Mouse (Mus musculus): ENCODE data around the gene Uckl1. TPM values are rescaled to one million over a fixed set of nuclear protein-coding genes. Genes with fewer than 3 reads are reported as not detected.

Gene Uckl1
- polyA plus RNA-seq, 1 experiment from 2014 or later = 69.8 TPM

GRCm38 (mm10) chr2:181598454-181599351 is 14.0 kb upstream of the Uckl1 start, which contains the start of gene Samd10:
TSS of gene Samd10 (minus strand) at chr2:181599212.
- no peaks in the 10 kb centered on the region for H3K36me3 ChIP-seq (ENCODE audit: control insufficient read depth, insufficient read depth)
- H3K4me3 ChIP-seq (replicated peaks; ENCODE audit: low read length) = peak within 1 kb of the TSS; percentile 61
- under 1% methylated on average over 71 of the region's 71 CpGs for WGBS
- peak within 1 kb of the TSS; percentile 95 for H3K9ac ChIP-seq (replicated peaks; ENCODE audit: low read depth, low read length)
- no peaks in the 10 kb centered on the region for H3K9me3 ChIP-seq (ENCODE audit: control insufficient read depth, low read length)
- no peaks in the 10 kb centered on the region for H3K27me3 ChIP-seq (replicated peaks; ENCODE audit: control insufficient read depth, insufficient read depth, low read length)
- H3K4me1 ChIP-seq (replicated peaks; ENCODE audit: control insufficient read depth, insufficient read depth, low read length) = peaks cover 33% of the 10 kb centered on the region
- peak; percentile 29 for ATAC-seq
- H3K4me2 ChIP-seq (ENCODE audit: low read length) = peak within 1 kb of the TSS; percentile 85
- peak within 1 kb of the TSS; percentile 83 for H3K27ac ChIP-seq (ENCODE audit: low read length)

DNA sequence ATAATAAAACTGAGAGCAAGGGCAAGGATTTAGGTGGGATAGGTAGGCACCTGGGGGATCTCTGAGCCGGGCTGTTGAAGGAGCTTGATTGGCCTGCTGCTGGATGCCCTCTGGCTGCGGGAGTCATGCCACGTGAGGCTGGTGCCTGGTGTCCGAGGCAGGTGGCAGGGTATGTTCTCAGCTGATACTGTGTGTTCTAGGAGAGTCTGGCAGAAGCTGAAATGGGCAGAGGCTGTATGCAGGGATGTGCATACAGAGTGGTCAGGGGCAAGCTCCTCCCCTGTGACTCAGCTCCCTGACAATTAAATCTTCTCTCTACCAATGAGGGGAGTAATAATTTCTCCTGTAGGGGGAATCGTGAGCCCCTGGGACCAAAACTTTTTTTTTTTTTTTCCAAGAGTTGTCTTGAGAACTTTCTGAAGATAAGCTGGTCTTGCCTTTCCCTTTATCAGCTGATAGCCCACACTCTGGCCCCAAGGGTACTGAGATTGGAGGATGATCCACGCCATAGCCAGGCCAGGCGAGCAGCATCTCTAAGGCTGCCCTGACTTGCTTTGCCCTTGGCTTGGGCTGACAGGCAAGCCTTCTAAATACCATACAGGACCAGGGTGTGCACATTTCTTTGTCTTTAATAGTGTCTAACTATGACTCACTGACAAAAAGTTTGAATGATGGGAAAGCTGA is 12.8 kb upstream of the Uckl1 start:
- WGBS = 69% methylated on average over 7 of the region's 7 CpGs
- no peak overlapping the region for H3K9ac ChIP-seq (replicated peaks; ENCODE audit: low read depth, low read length)

DNA sequence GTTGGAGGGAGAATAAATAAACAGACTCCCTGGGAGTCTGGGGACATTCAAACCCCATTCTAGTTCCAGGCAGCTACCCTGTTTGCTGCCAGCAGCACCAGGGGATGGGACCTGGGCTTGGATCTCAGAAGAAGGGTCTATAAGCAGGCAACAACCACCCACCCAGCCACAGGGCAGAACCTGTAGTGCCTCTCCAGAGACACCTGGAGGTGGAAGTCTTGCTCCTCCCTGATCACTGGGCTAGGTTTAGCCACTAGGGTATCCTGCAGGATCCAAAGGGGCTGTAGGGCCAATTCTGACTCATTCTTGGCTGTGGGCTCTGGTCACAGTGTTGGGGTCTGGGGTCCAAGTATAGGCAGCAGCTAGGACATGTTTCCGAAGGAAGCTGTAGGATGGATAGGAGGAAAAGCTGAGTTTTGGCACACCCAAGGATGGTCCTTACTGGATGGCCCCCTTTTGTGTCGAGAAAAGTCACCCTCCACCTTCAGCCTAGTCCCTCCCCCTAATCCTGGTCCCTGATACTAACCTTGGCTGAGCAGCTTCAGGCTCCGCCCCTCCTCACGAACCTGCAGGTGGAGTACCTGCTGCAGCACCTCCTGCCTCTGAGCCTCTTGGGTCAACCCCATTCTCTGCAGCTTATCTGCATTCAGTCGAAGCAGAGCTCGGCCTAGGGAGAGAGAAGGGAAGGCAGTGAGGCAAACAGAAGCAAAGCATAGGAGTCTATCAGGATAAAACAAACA is 11.7 kb upstream of the Uckl1 start:
- no peak for ATAC-seq
- Histone ChIP-seq H3K27ac (ENCODE audit: low read length) (no peak overlapping the region), H3K9ac (replicated peaks; ENCODE audit: low read depth, low read length) (no peak overlapping the region), H3K4me2 (ENCODE audit: low read length) (no peak overlapping the region), H3K4me1 (replicated peaks; ENCODE audit: control insufficient read depth, insufficient read depth, low read length) (peaks cover 31% of the 10 kb centered on the region), H3K36me3 (ENCODE audit: control insufficient read depth, insufficient read depth) (no peaks in the 10 kb centered on the region), H3K4me3 (replicated peaks; ENCODE audit: low read length) (no peak overlapping the region), H3K27me3 (replicated peaks; ENCODE audit: control insufficient read depth, insufficient read depth, low read length) (no peaks in the 10 kb centered on the region), H3K9me3 (ENCODE audit: control insufficient read depth, low read length) (no peaks in the 10 kb centered on the region)
- WGBS = 66% methylated on average over 6 of the region's 6 CpGs

More for the DNA sequence above, 12.8 kb upstream of the Uckl1 start:
- Histone ChIP-seq H3K4me1 (replicated peaks; ENCODE audit: control insufficient read depth, insufficient read depth, low read length) (peaks cover 34% of the 10 kb centered on the region), H3K4me2 (ENCODE audit: low read length) (peak overlapping the region; percentile 85; the same call in 1 of the 2 replicates), H3K9me3 (ENCODE audit: control insufficient read depth, low read length) (no peaks in the 10 kb centered on the region), H3K27ac (ENCODE audit: low read length) (no peak overlapping the region), H3K27me3 (replicated peaks; ENCODE audit: control insufficient read depth, insufficient read depth, low read length) (no peaks in the 10 kb centered on the region), H3K36me3 (ENCODE audit: control insufficient read depth, insufficient read depth) (no peaks in the 10 kb centered on the region), H3K4me3 (replicated peaks; ENCODE audit: low read length) (no peak overlapping the region)
- no peak for ATAC-seq

DNA sequence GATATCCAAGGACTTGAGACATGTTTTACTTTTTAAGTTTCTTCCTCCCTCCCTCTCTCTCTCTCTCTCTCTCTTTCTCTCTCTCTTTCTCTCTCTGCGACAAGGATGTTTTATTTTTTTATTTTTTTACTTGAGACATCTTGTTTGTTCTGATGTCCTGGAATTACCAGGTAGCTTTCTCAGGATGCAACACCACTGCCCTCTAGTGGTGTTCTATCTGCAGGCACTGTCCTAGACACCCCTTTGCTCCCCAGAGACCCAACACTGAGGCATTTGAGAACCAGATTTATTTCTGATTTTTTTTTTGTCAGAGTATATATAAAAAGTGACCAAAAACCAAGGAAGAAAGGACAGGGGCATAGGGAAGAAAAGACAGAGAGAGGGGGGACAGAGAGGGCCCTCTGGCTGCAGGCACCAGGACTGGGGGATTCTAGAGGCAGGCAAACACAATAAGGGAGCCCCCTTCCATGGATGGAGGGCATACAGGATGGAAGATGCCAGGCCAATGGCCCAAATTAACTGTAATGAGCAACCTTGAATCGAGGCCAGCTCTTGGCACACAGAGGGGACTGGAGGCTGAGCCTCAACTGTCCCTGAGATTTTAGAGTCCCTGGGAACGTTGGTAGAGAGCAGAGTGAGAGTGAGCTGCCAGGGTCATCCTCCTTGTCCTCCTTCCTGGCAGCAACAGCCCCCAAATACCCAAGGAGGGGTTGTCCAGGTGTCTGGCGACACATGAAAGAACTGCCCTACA is 10.4 kb upstream of the Uckl1 start:
- Histone ChIP-seq H3K4me3 (replicated peaks; ENCODE audit: low read length) (no peak overlapping the region), H3K4me2 (ENCODE audit: low read length) (no peak overlapping the region), H3K4me1 (replicated peaks; ENCODE audit: control insufficient read depth, insufficient read depth, low read length) (peaks cover 37% of the 10 kb centered on the region), H3K36me3 (ENCODE audit: control insufficient read depth, insufficient read depth) (peaks cover 2% of the 10 kb centered on the region; the same call in 1 of the 2 replicates), H3K9me3 (ENCODE audit: control insufficient read depth, low read length) (no peaks in the 10 kb centered on the region), H3K27ac (ENCODE audit: low read length) (no peak overlapping the region), H3K9ac (replicated peaks; ENCODE audit: low read depth, low read length) (no peak overlapping the region), H3K27me3 (replicated peaks; ENCODE audit: control insufficient read depth, insufficient read depth, low read length) (no peaks in the 10 kb centered on the region)
- no peak for ATAC-seq
- 60% methylated on average over 4 of the region's 4 CpGs for WGBS

GRCm38 (mm10) chr2:181593937-181594336 is 9.2 kb upstream of the Uckl1 start:
- H3K27ac ChIP-seq (ENCODE audit: low read length) = no peak overlapping the region
- H3K4me3 ChIP-seq (replicated peaks; ENCODE audit: low read length) = no peak overlapping the region
- no peak for ATAC-seq
- H3K9me3 ChIP-seq (ENCODE audit: control insufficient read depth, low read length) = no peaks in the 10 kb centered on the region
- H3K9ac ChIP-seq (replicated peaks; ENCODE audit: low read depth, low read length) = no peak overlapping the region
- H3K4me1 ChIP-seq (replicated peaks; ENCODE audit: control insufficient read depth, insufficient read depth, low read length) = peaks cover 33% of the 10 kb centered on the region
- H3K36me3 ChIP-seq (ENCODE audit: control insufficient read depth, insufficient read depth) = peaks cover 6% of the 10 kb centered on the region
- no peak overlapping the region for H3K4me2 ChIP-seq (ENCODE audit: low read length)
- no peaks in the 10 kb centered on the region for H3K27me3 ChIP-seq (replicated peaks; ENCODE audit: control insufficient read depth, insufficient read depth, low read length)

DNA sequence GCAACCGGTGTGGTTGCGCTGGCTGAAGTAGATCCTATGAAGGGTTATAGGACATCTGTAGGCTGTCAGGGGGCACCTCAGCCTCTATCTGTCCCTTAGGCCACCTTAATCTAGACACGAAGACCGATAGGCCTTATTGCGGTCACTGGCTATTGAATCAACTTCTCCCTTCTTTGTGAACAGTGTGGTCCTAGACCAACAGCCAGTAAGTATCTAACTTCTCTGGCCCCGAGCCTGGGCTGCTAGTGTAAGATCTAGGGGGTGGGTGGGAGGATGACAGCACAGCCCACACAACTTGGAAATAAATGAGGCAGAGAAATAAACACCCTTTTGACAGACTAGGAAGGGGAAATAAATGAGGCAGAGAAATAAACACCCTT is 8.3 kb upstream of the Uckl1 start:
- Histone ChIP-seq H3K4me3 (replicated peaks; ENCODE audit: low read length) (peak overlapping the region; percentile 96), H3K4me2 (ENCODE audit: low read length) (peak overlapping the region; percentile 62), H3K4me1 (replicated peaks; ENCODE audit: control insufficient read depth, insufficient read depth, low read length) (peaks cover 29% of the 10 kb centered on the region), H3K9me3 (ENCODE audit: control insufficient read depth, low read length) (no peaks in the 10 kb centered on the region), H3K9ac (replicated peaks; ENCODE audit: low read depth, low read length) (peak overlapping the region; percentile 94), H3K27ac (ENCODE audit: low read length) (peak overlapping the region; percentile 82), H3K27me3 (replicated peaks; ENCODE audit: control insufficient read depth, insufficient read depth, low read length) (no peaks in the 10 kb centered on the region), H3K36me3 (ENCODE audit: control insufficient read depth, insufficient read depth) (peaks cover 10% of the 10 kb centered on the region)
- peak; percentile 10; the same call in 1 of the 2 replicates for ATAC-seq
- WGBS = 6% methylated on average over 6 of the region's 6 CpGs

GRCm38 (mm10) chr2:181592231-181593041 is 7.7 kb upstream of the Uckl1 start, which contains the start of gene Zfp512b:
TSS of gene Zfp512b (minus strand) at chr2:181592803.
- ATAC-seq = peak; percentile 83
- peaks cover 14% of the 10 kb centered on the region for H3K36me3 ChIP-seq (ENCODE audit: control insufficient read depth, insufficient read depth)
- no peaks in the 10 kb centered on the region for H3K27me3 ChIP-seq (replicated peaks; ENCODE audit: control insufficient read depth, insufficient read depth, low read length)
- H3K9me3 ChIP-seq (ENCODE audit: control insufficient read depth, low read length) = no peaks in the 10 kb centered on the region
- peak within 1 kb of the TSS; percentile 94 for H3K9ac ChIP-seq (replicated peaks; ENCODE audit: low read depth, low read length)
- H3K4me1 ChIP-seq (replicated peaks; ENCODE audit: control insufficient read depth, insufficient read depth, low read length) = peaks cover 23% of the 10 kb centered on the region
- H3K4me2 ChIP-seq (ENCODE audit: low read length) = peak within 1 kb of the TSS; percentile 62
- H3K4me3 ChIP-seq (replicated peaks; ENCODE audit: low read length) = peak within 1 kb of the TSS; percentile 96
- peak within 1 kb of the TSS; percentile 82 for H3K27ac ChIP-seq (ENCODE audit: low read length)
- WGBS = under 1% methylated on average over 80 of the region's 97 CpGs

DNA sequence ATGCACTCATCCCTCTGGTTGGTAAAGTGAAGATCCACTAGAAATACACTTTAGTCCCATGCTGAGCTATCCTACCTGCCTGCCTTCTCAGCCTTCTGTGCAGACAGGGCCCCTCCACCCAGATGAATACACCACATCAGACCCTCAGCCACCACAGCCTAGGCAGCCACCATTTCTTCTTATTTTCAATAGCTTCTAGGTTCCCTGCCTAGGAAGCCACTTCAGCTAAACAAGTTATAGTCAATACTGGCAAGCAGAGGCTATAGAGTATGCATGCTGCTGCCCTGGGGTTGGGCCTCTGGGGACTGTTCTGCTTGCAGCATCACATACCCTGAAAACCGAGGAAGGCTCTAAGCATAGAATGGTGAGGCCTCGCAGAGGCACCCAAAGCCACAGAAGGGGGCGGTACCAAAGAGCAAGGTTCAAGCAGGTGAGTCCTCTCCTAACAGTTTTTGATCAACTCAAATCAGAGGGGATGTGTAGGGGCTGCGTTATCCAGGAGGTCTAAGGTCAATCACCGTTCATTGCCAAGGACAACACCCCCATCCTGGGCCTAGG is 6.9 kb upstream of the Uckl1 start, which contains the start of gene Prpf6:
TSS of gene Prpf6 (plus strand) at position 341 of the 558 bp plus-strand sequence.
- Histone ChIP-seq H3K27me3 (replicated peaks; ENCODE audit: control insufficient read depth, insufficient read depth, low read length) (no peaks in the 10 kb centered on the region), H3K36me3 (ENCODE audit: control insufficient read depth, insufficient read depth) (peaks cover 14% of the 10 kb centered on the region), H3K4me2 (ENCODE audit: low read length) (peak within 1 kb of the TSS; percentile 62), H3K27ac (ENCODE audit: low read length) (peak within 1 kb of the TSS; percentile 82), H3K9me3 (ENCODE audit: control insufficient read depth, low read length) (no peaks in the 10 kb centered on the region), H3K4me1 (replicated peaks; ENCODE audit: control insufficient read depth, insufficient read depth, low read length) (peaks cover 23% of the 10 kb centered on the region), H3K4me3 (replicated peaks; ENCODE audit: low read length) (peak within 1 kb of the TSS; percentile 96), H3K9ac (replicated peaks; ENCODE audit: low read depth, low read length) (peak within 1 kb of the TSS; percentile 94)
- 18% methylated on average over 5 of the region's 5 CpGs for WGBS
- no peak for ATAC-seq
